Mouse (Mus musculus) bone marrow, adult 2 months (tissue): ENCODE data around the gene Grik3.

Experiments
- CTCF ChIP-seq: fragments of 200-500 bp; IDR thresholded peaks from 2 replicates; pipeline ENCODE4 v1.5.1; 2011; ENCODE audit warnings: low read length, control low read depth; ENCODE audit not compliant: control insufficient read depth, insufficient read depth
- POLR2A ChIP-seq: fragments of 200-500 bp; IDR thresholded peaks from 2 replicates; pipeline ENCODE4 v1.6.1; 2011; ENCODE audit warnings: low read depth, mild to moderate bottlenecking, control low read depth, low read length, borderline replicate concordance; ENCODE audit not compliant: control insufficient read depth

DNA sequence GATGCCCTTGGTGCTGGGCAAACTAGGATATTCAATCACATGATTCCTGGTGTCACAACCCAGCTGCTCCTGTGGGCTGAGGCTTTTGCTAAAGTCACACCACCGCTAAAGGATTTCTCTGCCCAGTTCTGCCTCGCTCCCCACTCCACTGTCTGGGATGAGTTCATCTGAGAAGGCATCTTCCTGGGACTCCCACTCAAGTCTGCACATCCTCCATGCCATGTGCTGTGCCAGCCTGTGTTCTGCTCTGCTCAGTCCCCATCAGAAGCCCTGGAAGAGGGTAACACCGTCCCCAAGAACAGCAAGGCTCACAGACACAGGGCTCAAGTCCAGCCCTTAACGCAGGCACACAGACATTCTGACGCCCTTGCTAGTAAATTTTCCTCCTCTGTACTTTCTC is 265.9 kb downstream of the Grik3 start:
- TF ChIP-seq CTCF (no peak), POLR2A (no peak)
